Mouse (Mus musculus) G1E (cell line): ENCODE results near the gene Pbrm1.

Experiments
- CTCF ChIP-seq: IDR thresholded peaks from 2 replicates; pipeline ENCODE4 v1.5.1; 2012; ENCODE audit warnings: low read depth, low read length, inconsistent platforms, mixed read lengths
- GATA1 ChIP-seq: IDR thresholded peaks from 2 replicates; pipeline ENCODE4 v1.6.1; 2012; ENCODE audit warnings: borderline replicate concordance, low read length, inconsistent platforms, mixed read lengths
- GATA2 ChIP-seq: IDR thresholded peaks from 2 replicates; pipeline ENCODE4 v1.6.1; 2012; ENCODE audit warnings: low read depth, low read length, inconsistent platforms, borderline replicate concordance
- POLR2AphosphoS5 ChIP-seq: IDR thresholded peaks from 2 replicates; pipeline ENCODE4 v1.6.1; 2012; ENCODE audit warnings: low read depth, low read length, inconsistent platforms; ENCODE audit not compliant: insufficient replicate concordance
- TAL1 ChIP-seq: conservative IDR thresholded peaks from 2 replicates; pipeline ENCODE4 v1.6.1; 2012; ENCODE audit warnings: low read depth, low read length, inconsistent platforms, mixed read lengths

GRCm38 (mm10) chr14:31132491-31132975 is 113.6 kb downstream of the Pbrm1 start:
- TF ChIP-seq CTCF (no peak), GATA2 (no peak), GATA1 (no peak), POLR2AphosphoS5 (no peak), TAL1 (no peak)
